Mouse (Mus musculus): Measurements from ENCODE around the gene Sptbn1. TPM values are rescaled to one million over a fixed set of nuclear protein-coding genes. Genes with fewer than 3 reads are reported as not detected.

The Sptbn1 gene
- polyA plus RNA-seq, 1 experiment: 43.1 TPM

DNA sequence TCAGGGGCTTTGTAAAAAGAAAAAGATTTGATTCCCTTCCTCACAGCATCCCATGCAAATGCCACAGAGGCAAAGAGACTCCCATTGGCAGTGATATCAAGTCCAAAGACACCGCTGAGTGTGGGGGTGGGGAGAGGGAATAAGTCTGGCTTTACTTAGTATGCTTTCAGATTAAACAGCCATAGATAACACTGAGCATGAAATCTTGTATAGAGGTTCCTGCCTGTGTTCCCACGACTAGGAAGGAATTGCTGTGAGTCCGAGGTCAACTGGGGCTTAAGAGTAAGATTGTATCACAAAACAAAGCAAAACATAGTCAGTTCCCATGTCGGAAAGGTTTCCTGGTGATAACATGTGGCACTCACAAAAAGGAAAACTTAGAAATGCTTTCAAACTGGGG is 136.3 kb downstream of the Sptbn1 start:
- Histone ChIP-seq H3K36me3 (ENCODE audit: control insufficient read depth, insufficient read depth, low read length) (peaks cover 77% of the 10 kb centered on the region), H3K4me1 (ENCODE audit: control insufficient read depth, insufficient read depth, insufficient read length, low read length) (no peaks in the 10 kb centered on the region)
- 69% methylated on average over 4 of the region's 4 CpGs for WGBS

DNA sequence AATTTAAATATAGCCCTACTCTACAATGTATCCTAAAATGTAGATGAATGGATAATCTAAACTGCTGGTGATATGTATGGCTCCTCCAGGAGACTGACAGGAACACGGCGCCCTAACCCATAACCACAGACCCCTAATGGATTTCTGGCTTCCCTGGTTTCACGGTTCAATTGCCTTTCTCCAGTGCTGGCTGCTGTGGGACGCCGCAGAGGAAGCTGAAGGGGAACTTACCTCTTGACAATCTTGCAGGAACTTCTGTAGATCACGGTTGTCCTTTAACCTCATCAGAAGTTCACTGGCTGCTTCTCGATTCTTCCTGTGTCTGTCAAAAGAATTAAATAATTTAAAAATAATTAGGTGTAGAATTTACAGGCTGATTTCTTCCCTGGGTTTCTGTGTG is 138.6 kb downstream of the Sptbn1 start:
- H3K36me3 ChIP-seq (ENCODE audit: control insufficient read depth, insufficient read depth, low read length): peaks cover 76% of the 10 kb centered on the region
- no peak overlapping the region for H3K4me3 ChIP-seq (ENCODE audit: low read depth, low read length)
- H3K27me3 ChIP-seq (ENCODE audit: control insufficient read depth, insufficient read depth, low read length): no peaks in the 10 kb centered on the region
- H3K4me1 ChIP-seq (ENCODE audit: control insufficient read depth, insufficient read depth, insufficient read length, low read length): no peaks in the 10 kb centered on the region
- WGBS: 82% methylated on average over 7 of the region's 7 CpGs
- TF ChIP-seq POLR2A (IDR thresholded peaks at IDR 0.05; ENCODE audit: low read depth, low read length) (no peak), CTCF (IDR thresholded peaks at IDR 0.05; ENCODE audit: extremely low read depth, insufficient read length, insufficient replicate concordance, low read depth, low read length) (no peak)
- no peak overlapping the region for H3K27ac ChIP-seq (ENCODE audit: insufficient read depth, low read depth, low read length)

More for the DNA sequence above, 136.3 kb downstream of the Sptbn1 start:
- TF ChIP-seq POLR2A (IDR thresholded peaks at IDR 0.05; ENCODE audit: low read depth, low read length) (no peak), CTCF (IDR thresholded peaks at IDR 0.05; ENCODE audit: extremely low read depth, insufficient read length, insufficient replicate concordance, low read depth, low read length) (no peak)
- no peaks in the 10 kb centered on the region for H3K27me3 ChIP-seq (ENCODE audit: control insufficient read depth, insufficient read depth, low read length)
- no peak overlapping the region for H3K27ac ChIP-seq (ENCODE audit: insufficient read depth, low read depth, low read length)
- no peak overlapping the region for H3K4me3 ChIP-seq (ENCODE audit: low read depth, low read length)

DNA sequence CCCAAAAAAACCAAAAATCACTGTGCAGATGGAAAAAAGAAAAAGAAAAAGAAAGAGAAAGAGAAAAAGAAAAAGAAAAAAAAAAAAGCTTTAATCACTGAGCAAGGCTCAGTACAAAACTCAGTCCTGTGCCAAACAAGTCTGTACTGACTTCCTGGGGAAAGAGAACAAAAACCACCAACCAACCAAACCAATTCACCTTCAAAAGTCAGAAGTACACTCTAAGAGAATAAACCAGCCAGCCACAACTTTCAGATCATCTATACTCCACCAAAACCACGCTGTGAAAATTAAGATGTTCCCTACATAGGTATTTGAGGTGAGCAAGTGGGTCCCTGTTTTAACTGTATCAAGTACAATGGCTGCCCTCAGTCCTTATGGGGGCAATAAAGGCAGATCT is 141.1 kb downstream of the Sptbn1 start:
- TF ChIP-seq CTCF (IDR thresholded peaks at IDR 0.05; ENCODE audit: extremely low read depth, insufficient read length, insufficient replicate concordance, low read depth, low read length) (no peak), POLR2A (IDR thresholded peaks at IDR 0.05; ENCODE audit: low read depth, low read length) (no peak)
- peaks cover 72% of the 10 kb centered on the region for H3K36me3 ChIP-seq (ENCODE audit: control insufficient read depth, insufficient read depth, low read length)
- 94% methylated on average over 1 of the region's 1 CpGs for WGBS

DNA sequence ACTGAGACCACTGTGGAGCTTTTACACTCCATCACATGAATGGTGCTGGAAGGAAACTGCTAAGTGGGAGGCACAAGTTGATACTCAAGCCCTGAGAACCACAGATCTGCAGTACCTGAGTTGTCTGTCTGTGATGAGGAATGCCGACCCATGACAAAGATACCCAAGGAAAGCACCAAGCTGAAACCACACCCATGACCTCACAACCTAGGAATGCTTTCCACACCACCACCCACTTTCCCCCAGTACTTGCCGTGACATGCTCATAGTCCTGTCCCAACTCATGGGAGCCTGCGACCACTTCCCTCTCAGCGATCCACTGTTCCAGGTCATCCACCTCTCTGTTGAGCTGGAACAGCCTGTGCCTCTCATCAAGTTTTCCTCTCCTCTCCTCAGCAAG is 149.9 kb downstream of the Sptbn1 start:
- Histone ChIP-seq H3K4me3 (ENCODE audit: low read depth, low read length) (no peak overlapping the region), H3K36me3 (ENCODE audit: control insufficient read depth, insufficient read depth, low read length) (peaks cover 85% of the 10 kb centered on the region), H3K27me3 (ENCODE audit: control insufficient read depth, insufficient read depth, low read length) (no peaks in the 10 kb centered on the region), H3K4me1 (ENCODE audit: control insufficient read depth, insufficient read depth, insufficient read length, low read length) (no peaks in the 10 kb centered on the region), H3K27ac (ENCODE audit: insufficient read depth, low read depth, low read length) (no peak overlapping the region)
- WGBS: 86% methylated on average over 4 of the region's 4 CpGs
- TF ChIP-seq POLR2A (IDR thresholded peaks at IDR 0.05; ENCODE audit: low read depth, low read length) (no peak), CTCF (IDR thresholded peaks at IDR 0.05; ENCODE audit: extremely low read depth, insufficient read length, insufficient replicate concordance, low read depth, low read length) (no peak)

More for the DNA sequence above, 141.1 kb downstream of the Sptbn1 start:
- Histone ChIP-seq H3K4me3 (ENCODE audit: low read depth, low read length) (no peak overlapping the region), H3K4me1 (ENCODE audit: control insufficient read depth, insufficient read depth, insufficient read length, low read length) (no peaks in the 10 kb centered on the region), H3K27ac (ENCODE audit: insufficient read depth, low read depth, low read length) (no peak overlapping the region), H3K27me3 (ENCODE audit: control insufficient read depth, insufficient read depth, low read length) (no peaks in the 10 kb centered on the region)

DNA sequence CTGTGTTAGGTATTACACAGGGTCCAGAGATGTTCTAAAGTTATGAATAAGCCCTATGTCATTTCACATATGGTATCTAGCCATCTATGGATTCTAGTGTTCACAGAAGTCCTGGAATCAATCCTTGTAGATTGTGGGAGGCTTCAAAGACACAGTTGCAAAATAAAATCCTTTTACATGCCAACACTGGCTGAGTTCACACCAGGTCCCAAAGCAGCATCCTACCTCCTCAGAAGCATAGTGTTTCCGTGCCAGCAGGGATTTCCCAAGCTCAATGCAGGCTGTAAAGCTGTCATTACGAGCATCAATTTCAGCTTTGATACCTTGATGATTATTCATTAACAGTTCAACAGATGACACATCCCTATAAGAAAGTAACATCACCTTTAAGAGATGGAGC is 154.3 kb downstream of the Sptbn1 start:
- TF ChIP-seq POLR2A (IDR thresholded peaks at IDR 0.05; ENCODE audit: low read depth, low read length) (no peak), CTCF (IDR thresholded peaks at IDR 0.05; ENCODE audit: extremely low read depth, insufficient read length, insufficient replicate concordance, low read depth, low read length) (no peak)
- Histone ChIP-seq H3K27me3 (ENCODE audit: control insufficient read depth, insufficient read depth, low read length) (no peaks in the 10 kb centered on the region), H3K36me3 (ENCODE audit: control insufficient read depth, insufficient read depth, low read length) (peaks cover 81% of the 10 kb centered on the region), H3K27ac (ENCODE audit: insufficient read depth, low read depth, low read length) (no peak overlapping the region), H3K4me1 (ENCODE audit: control insufficient read depth, insufficient read depth, insufficient read length, low read length) (no peaks in the 10 kb centered on the region), H3K4me3 (ENCODE audit: low read depth, low read length) (no peak overlapping the region)
- 68% methylated on average over 2 of the region's 2 CpGs for WGBS

DNA sequence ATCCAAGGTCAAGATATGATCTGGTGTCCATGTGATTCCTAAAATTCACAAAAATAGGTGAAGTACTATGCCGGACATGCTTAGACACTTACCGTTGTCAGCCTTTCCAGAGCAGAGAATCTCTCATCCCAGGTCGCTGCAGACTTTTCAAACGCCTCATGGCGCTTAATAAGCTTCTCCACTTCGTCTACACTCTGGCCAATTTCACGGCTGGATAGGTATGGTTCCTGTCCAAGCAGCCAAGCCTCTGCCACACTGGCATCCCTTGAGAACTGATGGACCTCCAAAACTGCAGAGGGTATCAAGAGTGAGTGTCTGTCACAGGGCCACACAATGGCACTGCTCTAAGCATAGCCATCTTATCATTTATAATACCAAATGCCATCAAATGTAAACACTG is 157.3 kb downstream of the Sptbn1 start:
- no peak for TF ChIP-seq CTCF (IDR thresholded peaks at IDR 0.05; ENCODE audit: extremely low read depth, insufficient read length, insufficient replicate concordance, low read depth, low read length)
- no peak for TF ChIP-seq POLR2A (IDR thresholded peaks at IDR 0.05; ENCODE audit: low read depth, low read length)
- no peaks in the 10 kb centered on the region for H3K27me3 ChIP-seq (ENCODE audit: control insufficient read depth, insufficient read depth, low read length)
- no peak overlapping the region for H3K4me3 ChIP-seq (ENCODE audit: low read depth, low read length)
- H3K4me1 ChIP-seq (ENCODE audit: control insufficient read depth, insufficient read depth, insufficient read length, low read length): no peaks in the 10 kb centered on the region
- H3K27ac ChIP-seq (ENCODE audit: insufficient read depth, low read depth, low read length): no peak overlapping the region
- 95% methylated on average over 7 of the region's 7 CpGs for WGBS
- H3K36me3 ChIP-seq (ENCODE audit: control insufficient read depth, insufficient read depth, low read length): peaks cover 73% of the 10 kb centered on the region

DNA sequence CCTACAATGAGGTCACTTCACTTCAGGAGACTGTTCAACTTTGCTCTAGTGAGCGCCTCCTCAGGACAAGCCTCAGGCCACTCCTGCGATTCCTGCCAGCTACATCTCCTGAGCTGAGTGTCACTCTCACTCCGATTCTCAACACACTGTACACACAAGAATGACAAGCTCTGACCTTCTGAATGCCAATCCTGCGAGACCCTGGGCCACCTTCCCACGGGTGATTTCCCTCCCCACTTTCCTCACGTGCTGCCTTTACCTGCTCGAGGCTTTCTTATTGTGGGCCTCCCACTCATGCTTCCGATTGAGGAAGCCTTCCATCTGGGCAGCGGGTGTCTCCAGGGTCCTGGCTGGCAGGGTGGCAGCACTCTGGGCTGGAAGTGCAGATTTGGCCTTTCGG is 163.8 kb downstream of the Sptbn1 start:
- Histone ChIP-seq H3K4me1 (ENCODE audit: control insufficient read depth, insufficient read depth, insufficient read length, low read length) (no peaks in the 10 kb centered on the region), H3K36me3 (ENCODE audit: control insufficient read depth, insufficient read depth, low read length) (peaks cover 76% of the 10 kb centered on the region), H3K27me3 (ENCODE audit: control insufficient read depth, insufficient read depth, low read length) (no peaks in the 10 kb centered on the region), H3K27ac (ENCODE audit: insufficient read depth, low read depth, low read length) (no peak overlapping the region), H3K4me3 (ENCODE audit: low read depth, low read length) (no peak overlapping the region)
- WGBS: 94% methylated on average over 10 of the region's 10 CpGs
- no peak for TF ChIP-seq POLR2A (IDR thresholded peaks at IDR 0.05; ENCODE audit: low read depth, low read length)
- no peak for TF ChIP-seq CTCF (IDR thresholded peaks at IDR 0.05; ENCODE audit: extremely low read depth, insufficient read length, insufficient replicate concordance, low read depth, low read length)

DNA sequence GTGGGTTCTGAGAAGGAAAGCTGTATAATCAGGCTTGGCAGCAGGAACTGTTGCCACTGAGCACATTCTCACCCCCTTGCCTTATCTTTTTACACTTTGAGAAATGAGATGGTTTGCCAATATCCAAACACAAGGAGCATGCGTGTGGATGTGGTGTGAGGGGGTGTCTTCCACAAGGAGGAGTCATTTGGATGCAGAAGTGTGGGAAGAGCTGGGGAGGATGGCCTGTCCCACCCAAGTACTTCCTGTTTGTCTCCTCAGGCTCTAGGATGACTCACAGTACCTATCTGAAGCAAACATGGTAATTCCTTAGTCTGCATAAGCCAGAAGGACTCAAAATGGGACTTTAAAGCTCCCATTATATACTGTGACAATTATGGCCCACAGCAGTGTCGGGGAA is 165.4 kb downstream of the Sptbn1 start:
- Histone ChIP-seq H3K4me1 (ENCODE audit: control insufficient read depth, insufficient read depth, insufficient read length, low read length) (no peaks in the 10 kb centered on the region), H3K4me3 (ENCODE audit: low read depth, low read length) (no peak overlapping the region), H3K27me3 (ENCODE audit: control insufficient read depth, insufficient read depth, low read length) (no peaks in the 10 kb centered on the region), H3K36me3 (ENCODE audit: control insufficient read depth, insufficient read depth, low read length) (peaks cover 76% of the 10 kb centered on the region), H3K27ac (ENCODE audit: insufficient read depth, low read depth, low read length) (no peak overlapping the region)
- 82% methylated on average over 2 of the region's 2 CpGs for WGBS
- no peak for TF ChIP-seq POLR2A (IDR thresholded peaks at IDR 0.05; ENCODE audit: low read depth, low read length)

Measured in small intestine, adult 2 months (tissue).